Mouse (Mus musculus) liver, adult 2 months (tissue): ENCODE data around the gene Olfr1006.
"Not testable (repeated sequence)": the region's sequence is repeated elsewhere in the genome, so short reads cannot be mapped to it uniquely, and the experiment has no call there.

Experiments used
- CTCF ChIP-seq: fragments of 200-500 bp; IDR thresholded peaks from 2 replicates; pipeline ENCODE4 v1.5.1; 2011; ENCODE audit warnings: low read depth, low read length, control low read depth
- POLR2A ChIP-seq: fragments of 200-500 bp; IDR thresholded peaks from 2 replicates; pipeline ENCODE4 v1.6.1; 2011; ENCODE audit warnings: low read length, control low read depth; ENCODE audit not compliant: insufficient read depth; ENCODE audit errors: extremely low read depth

GRCm38 (mm10) chr2:85664355-85664754 lies 14.2 kb downstream of the Olfr1006 start, which contains the start of gene Olfr154:
- not testable (repeated sequence) for TF ChIP-seq POLR2A, CTCF
